Mouse (Mus musculus) neural tube, embryonic 10.5 days (tissue): ENCODE results near the gene Defb22.
A peak's percentile ranks its signal among the peaks of the same experiment; 100 is the strongest.

Source experiments
- DNase-seq: peaks from one replicate; pipeline ENCODE4 v3.0.0-alpha.2; 2017; ENCODE audit warnings: low spot score; ENCODE audit errors: extremely low spot score

Gene Defb22

GRCm38 (mm10) chr2:152490038-152490437, at the start of gene Defb22:
Gene Defb22, minus strand, starts transcription at chr2:152490138.
- DNase-seq, result no peak

- DNase-seq, result no peak
Measured at GRCm38 (mm10) chr2:152517981-152518380, 28.0 kb upstream of the Defb22 start, which contains the start of gene Defb28. Gene Defb28, plus strand, starts transcription at chr2:152518255.

GRCm38 (mm10) chr2:152516084-152516483, 26.1 kb upstream of the Defb22 start:
- no peak for DNase-seq

GRCm38 (mm10) chr2:152511592-152511991, 21.7 kb upstream of the Defb22 start, which contains the start of gene Defb26:
Gene Defb26, minus strand, starts transcription at chr2:152511692.
- no peak for DNase-seq

GRCm38 (mm10) chr2:152503950-152504349, 14.0 kb upstream of the Defb22 start:
- no peak for DNase-seq

- no peak for DNase-seq
Measured at GRCm38 (mm10) chr2:152500863-152501229, 10.9 kb upstream of the Defb22 start.

GRCm38 (mm10) chr2:152500204-152500862, 10.4 kb upstream of the Defb22 start:
- no peak for DNase-seq

- no peak for DNase-seq
Measured at GRCm38 (mm10) chr2:152498020-152498419, 8.1 kb upstream of the Defb22 start.

GRCm38 (mm10) chr2:152493151-152493550, 3.2 kb upstream of the Defb22 start:
- no peak for DNase-seq

GRCm38 (mm10) chr2:152487024-152487423, 2.9 kb downstream of the Defb22 start:
- DNase-seq, result peak; percentile 18

- DNase-seq, result no peak
Measured at GRCm38 (mm10) chr2:152481726-152482125, 8.2 kb downstream of the Defb22 start.

GRCm38 (mm10) chr2:152480881-152481280, 9.1 kb downstream of the Defb22 start:
- no peak for DNase-seq

GRCm38 (mm10) chr2:152476763-152477162, 13.2 kb downstream of the Defb22 start, which contains the start of gene Defb20:
Gene Defb20, plus strand, starts transcription at chr2:152477063.
- DNase-seq, result no peak

- DNase-seq, result no peak
Measured at GRCm38 (mm10) chr2:152472434-152472833, 17.5 kb downstream of the Defb22 start.

GRCm38 (mm10) chr2:152470973-152471372, 19.0 kb downstream of the Defb22 start:
- peak; percentile 26 for DNase-seq

GRCm38 (mm10) chr2:152464570-152465150, 25.3 kb downstream of the Defb22 start, which contains the start of gene Defb23:
Gene Defb23, minus strand, starts transcription at chr2:152464620.
- no peak for DNase-seq

- DNase-seq, result no peak
Measured at GRCm38 (mm10) chr2:152459241-152459640, 30.7 kb downstream of the Defb22 start.

GRCm38 (mm10) chr2:152452101-152452781, 37.7 kb downstream of the Defb22 start:
- DNase-seq, result no peak

GRCm38 (mm10) chr2:152450241-152450640, 39.7 kb downstream of the Defb22 start:
- peak; percentile 63 for DNase-seq

- DNase-seq, result no peak
Measured at GRCm38 (mm10) chr2:152447461-152447860, 42.5 kb downstream of the Defb22 start.

GRCm38 (mm10) chr2:152446642-152447041, 43.3 kb downstream of the Defb22 start:
- DNase-seq, result no peak

GRCm38 (mm10) chr2:152443281-152443680, 46.7 kb downstream of the Defb22 start:
- DNase-seq, result no peak
